Mouse (Mus musculus) testis, adult 2 months (tissue): ENCODE data around the gene Gnat3.

Experiments used
- CTCF ChIP-seq: fragments of 200-500 bp; IDR thresholded peaks from 2 replicates; pipeline ENCODE4 v1.5.1; 2012; ENCODE audit warnings: low read depth, mild to moderate bottlenecking, inconsistent platforms, low read length, moderate library complexity; ENCODE audit not compliant: control insufficient read depth, insufficient read depth, insufficient replicate concordance
- POLR2A ChIP-seq: fragments of 200-500 bp; IDR thresholded peaks from 2 replicates; pipeline ENCODE4 v1.6.1; 2012; ENCODE audit warnings: low read depth, mild to moderate bottlenecking, inconsistent platforms, low read length, moderate library complexity; ENCODE audit not compliant: control insufficient read depth

DNA sequence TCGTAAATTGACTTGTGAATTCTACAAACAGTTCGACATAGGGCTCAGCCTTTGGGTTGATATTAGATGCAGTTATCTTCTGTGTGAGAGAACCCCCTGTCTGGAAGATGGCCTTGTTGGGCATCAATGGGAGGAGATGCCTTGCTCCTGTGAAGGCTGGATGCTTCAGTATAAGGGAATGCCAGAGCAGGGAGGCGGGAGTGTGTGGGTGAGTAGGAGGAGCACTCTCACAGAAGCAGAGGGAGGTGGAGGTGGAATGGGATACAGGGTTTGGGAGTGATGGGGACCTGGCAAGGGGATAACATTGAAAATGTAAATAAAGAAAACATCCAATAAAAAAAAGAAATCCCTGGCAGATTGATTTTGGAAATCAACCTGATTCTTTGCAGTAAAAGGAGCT, 38.7 kb upstream of the Gnat3 start:
- no peak for TF ChIP-seq POLR2A
- no peak for TF ChIP-seq CTCF
